Mouse (Mus musculus): ENCODE measurements around the gene Hlcs. TPM values are rescaled to one million over a fixed set of nuclear protein-coding genes. Genes with fewer than 3 reads are reported as not detected.

Hlcs gene
- polyA plus RNA-seq, 1 experiment from 2014 or later: 7.6 TPM

GRCm38 (mm10) chr16:94094251-94095108 lies 218.9 kb downstream of the Hlcs start:
- Histone ChIP-seq H3K27ac (ENCODE audit: low read depth, low read length) (no peak overlapping the region), H3K9ac (replicated peaks; ENCODE audit: low read depth, low read length) (no peak overlapping the region), H3K4me3 (ENCODE audit: low read depth, low read length) (no peak overlapping the region), H3K36me3 (ENCODE audit: control insufficient read depth, insufficient read depth, low read length) (no peaks in the 10 kb centered on the region), H3K27me3 (ENCODE audit: control insufficient read depth, insufficient read depth, low read length) (peaks cover 70% of the 10 kb centered on the region), H3K4me2 (ENCODE audit: low read depth, low read length) (no peak overlapping the region), H3K4me1 (ENCODE audit: control insufficient read depth, insufficient read depth, low read length) (no peaks in the 10 kb centered on the region), H3K9me3 (ENCODE audit: control insufficient read depth, low read length) (no peaks in the 10 kb centered on the region)
- under 1% methylated on average over 48 of the region's 48 CpGs for WGBS
- ATAC-seq (ENCODE audit: low read depth): no peak

GRCm38 (mm10) chr16:94093151-94093863 lies 220.1 kb downstream of the Hlcs start:
- H3K9ac ChIP-seq (replicated peaks; ENCODE audit: low read depth, low read length): no peak overlapping the region
- no peak for ATAC-seq (ENCODE audit: low read depth)
- no peaks in the 10 kb centered on the region for H3K36me3 ChIP-seq (ENCODE audit: control insufficient read depth, insufficient read depth, low read length)
- no peaks in the 10 kb centered on the region for H3K4me1 ChIP-seq (ENCODE audit: control insufficient read depth, insufficient read depth, low read length)
- no peak overlapping the region for H3K27ac ChIP-seq (ENCODE audit: low read depth, low read length)
- peaks cover 74% of the 10 kb centered on the region for H3K27me3 ChIP-seq (ENCODE audit: control insufficient read depth, insufficient read depth, low read length)
- H3K4me3 ChIP-seq (ENCODE audit: low read depth, low read length): no peak overlapping the region
- under 1% methylated on average over 24 of the region's 24 CpGs for WGBS
- H3K9me3 ChIP-seq (ENCODE audit: control insufficient read depth, low read length): no peaks in the 10 kb centered on the region
- H3K4me2 ChIP-seq (ENCODE audit: low read depth, low read length): no peak overlapping the region

- Histone ChIP-seq H3K4me1 (ENCODE audit: control insufficient read depth, insufficient read depth, low read length) (no peaks in the 10 kb centered on the region), H3K4me2 (ENCODE audit: low read depth, low read length) (no peak overlapping the region), H3K9ac (replicated peaks; ENCODE audit: low read depth, low read length) (no peak overlapping the region), H3K27ac (ENCODE audit: low read depth, low read length) (no peak overlapping the region), H3K9me3 (ENCODE audit: control insufficient read depth, low read length) (no peaks in the 10 kb centered on the region), H3K4me3 (ENCODE audit: low read depth, low read length) (no peak overlapping the region), H3K27me3 (ENCODE audit: control insufficient read depth, insufficient read depth, low read length) (peaks cover 73% of the 10 kb centered on the region), H3K36me3 (ENCODE audit: control insufficient read depth, insufficient read depth, low read length) (no peaks in the 10 kb centered on the region)
- ATAC-seq (ENCODE audit: low read depth): no peak
- under 1% methylated on average over 12 of the region's 12 CpGs for WGBS
Observed at GRCm38 (mm10) chr16:94092511-94093150, 220.7 kb downstream of the Hlcs start.

- WGBS: 5% methylated on average over 14 of the region's 14 CpGs
- Histone ChIP-seq H3K27ac (ENCODE audit: low read depth, low read length) (no peak overlapping the region), H3K27me3 (ENCODE audit: control insufficient read depth, insufficient read depth, low read length) (peaks cover 75% of the 10 kb centered on the region), H3K4me3 (ENCODE audit: low read depth, low read length) (no peak overlapping the region), H3K4me1 (ENCODE audit: control insufficient read depth, insufficient read depth, low read length) (0 out of 2 replicates have a peak, but pooled peaks cover 4% of the 10 kb centered on the region), H3K9ac (replicated peaks; ENCODE audit: low read depth, low read length) (no peak overlapping the region), H3K4me2 (ENCODE audit: low read depth, low read length) (no peak overlapping the region), H3K9me3 (ENCODE audit: control insufficient read depth, low read length) (no peaks in the 10 kb centered on the region), H3K36me3 (ENCODE audit: control insufficient read depth, insufficient read depth, low read length) (no peaks in the 10 kb centered on the region)
- ATAC-seq (ENCODE audit: low read depth): no peak
Observed at GRCm38 (mm10) chr16:94088819-94089692, 224.3 kb downstream of the Hlcs start.

GRCm38 (mm10) chr16:94088226-94088748 lies 225.1 kb downstream of the Hlcs start:
- no peak overlapping the region for H3K4me2 ChIP-seq (ENCODE audit: low read depth, low read length)

GRCm38 (mm10) chr16:94087570-94088225 lies 225.7 kb downstream of the Hlcs start:
- Histone ChIP-seq H3K36me3 (ENCODE audit: control insufficient read depth, insufficient read depth, low read length) (no peaks in the 10 kb centered on the region), H3K4me1 (ENCODE audit: control insufficient read depth, insufficient read depth, low read length) (0 out of 2 replicates have a peak, but pooled peaks cover 4% of the 10 kb centered on the region), H3K4me2 (ENCODE audit: low read depth, low read length) (no peak overlapping the region), H3K9me3 (ENCODE audit: control insufficient read depth, low read length) (no peaks in the 10 kb centered on the region), H3K27ac (ENCODE audit: low read depth, low read length) (no peak overlapping the region), H3K27me3 (ENCODE audit: control insufficient read depth, insufficient read depth, low read length) (peaks cover 77% of the 10 kb centered on the region), H3K4me3 (ENCODE audit: low read depth, low read length) (no peak overlapping the region), H3K9ac (replicated peaks; ENCODE audit: low read depth, low read length) (no peak overlapping the region)
- 1% methylated on average over 16 of the region's 16 CpGs for WGBS
- ATAC-seq (ENCODE audit: low read depth): no peak

More at GRCm38 (mm10) chr16:94088226-94088748, 225.1 kb downstream of the Hlcs start:
- Histone ChIP-seq H3K9me3 (ENCODE audit: control insufficient read depth, low read length) (no peaks in the 10 kb centered on the region), H3K9ac (replicated peaks; ENCODE audit: low read depth, low read length) (no peak overlapping the region), H3K27me3 (ENCODE audit: control insufficient read depth, insufficient read depth, low read length) (peaks cover 77% of the 10 kb centered on the region), H3K36me3 (ENCODE audit: control insufficient read depth, insufficient read depth, low read length) (no peaks in the 10 kb centered on the region), H3K4me3 (ENCODE audit: low read depth, low read length) (no peak overlapping the region), H3K4me1 (ENCODE audit: control insufficient read depth, insufficient read depth, low read length) (0 out of 2 replicates have a peak, but pooled peaks cover 4% of the 10 kb centered on the region), H3K27ac (ENCODE audit: low read depth, low read length) (no peak overlapping the region)
- ATAC-seq (ENCODE audit: low read depth): no peak
- 1% methylated on average over 11 of the region's 11 CpGs for WGBS

GRCm38 (mm10) chr16:94086701-94087569 lies 226.4 kb downstream of the Hlcs start:
- ATAC-seq (ENCODE audit: low read depth): no peak
- no peaks in the 10 kb centered on the region for H3K36me3 ChIP-seq (ENCODE audit: control insufficient read depth, insufficient read depth, low read length)
- H3K27ac ChIP-seq (ENCODE audit: low read depth, low read length): no peak overlapping the region
- H3K9ac ChIP-seq (replicated peaks; ENCODE audit: low read depth, low read length): no peak overlapping the region
- WGBS: under 1% methylated on average over 50 of the region's 50 CpGs
- peaks cover 77% of the 10 kb centered on the region for H3K27me3 ChIP-seq (ENCODE audit: control insufficient read depth, insufficient read depth, low read length)
- H3K4me2 ChIP-seq (ENCODE audit: low read depth, low read length): no peak overlapping the region
- H3K4me3 ChIP-seq (ENCODE audit: low read depth, low read length): no peak overlapping the region
- H3K4me1 ChIP-seq (ENCODE audit: control insufficient read depth, insufficient read depth, low read length): 0 out of 2 replicates have a peak, but pooled peaks cover 4% of the 10 kb centered on the region
- no peaks in the 10 kb centered on the region for H3K9me3 ChIP-seq (ENCODE audit: control insufficient read depth, low read length)

Data from neural tube, embryonic 14.5 days (tissue).